Mouse (Mus musculus) gastrocnemius, adult 18-20 months (tissue): ENCODE results near the gene Slc12a8. TPM values are rescaled to one million over a fixed set of nuclear protein-coding genes. Genes with fewer than 3 reads are reported as not detected.
"Not testable (repeated sequence)": the region's sequence is repeated elsewhere in the genome, so short reads cannot be mapped to it uniquely, and the experiment has no call there.

Experiments used
- DNase-seq: peaks from one replicate; pipeline ENCODE4 v3.0.0; 2021; ENCODE audit warnings: low spot score
- long read RNA-seq, 2 experiments: library from polyadenylated mRNA; stranded (forward); transcript quantifications; one replicate each; pipeline ENCODE4 v2.0.0; 2021
- total RNA-seq, 2 experiments: library from RNA; stranded (reverse); gene quantifications; 2 replicates each; pipeline ENCODE4 v1.2.3; 2021

The Slc12a8 gene
- total RNA-seq: under 1 TPM; 0.09 to 0.17 TPM
- long read RNA-seq, experiment 1: 0 reads
- long read RNA-seq, experiment 2: 0 reads

DNA sequence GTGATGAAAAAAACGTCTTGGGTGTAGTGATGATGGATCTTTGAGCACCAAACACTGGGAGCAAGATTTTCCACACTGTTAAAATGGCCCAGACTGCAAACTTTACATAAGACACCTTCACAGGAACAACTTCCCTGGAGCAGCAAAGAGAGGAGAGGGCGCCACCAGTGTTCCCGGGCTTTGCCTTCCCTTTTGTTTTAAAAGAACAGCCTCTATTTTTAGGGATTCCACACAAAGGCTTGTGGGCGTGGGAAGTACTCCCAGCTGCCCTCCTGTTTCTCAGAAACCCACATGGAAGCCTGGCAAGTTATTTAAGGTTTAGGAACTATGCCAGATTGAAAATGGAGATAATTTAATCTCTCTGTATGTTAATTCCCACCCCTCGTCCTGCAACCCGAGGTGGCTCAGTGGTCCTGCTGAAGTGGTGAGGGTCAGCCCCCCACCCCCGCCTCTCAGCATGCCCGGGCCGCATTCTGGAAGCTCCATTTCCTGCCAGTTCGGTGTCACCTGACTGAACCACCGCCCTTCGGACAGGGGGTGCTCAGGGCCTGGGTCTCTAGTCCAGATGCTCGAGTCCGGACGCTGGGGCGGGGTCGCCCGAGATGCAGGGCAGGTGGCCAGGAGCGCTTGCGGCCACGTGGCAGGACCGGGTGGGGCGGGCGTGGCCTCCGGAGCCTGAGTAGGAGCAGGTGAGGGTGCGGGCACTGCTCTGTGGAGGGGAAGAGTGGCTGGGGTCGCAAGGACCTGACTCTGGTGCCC, at the start of gene Slc12a8:
TSS of gene Slc12a8 (plus strand) at position 522 of the 759 bp plus-strand sequence.
- DNase-seq: no peak

- DNase-seq: no peak
Measured at GRCm38 (mm10) chr16:33467451-33467850, 49.7 kb upstream of the Slc12a8 start.

DNA sequence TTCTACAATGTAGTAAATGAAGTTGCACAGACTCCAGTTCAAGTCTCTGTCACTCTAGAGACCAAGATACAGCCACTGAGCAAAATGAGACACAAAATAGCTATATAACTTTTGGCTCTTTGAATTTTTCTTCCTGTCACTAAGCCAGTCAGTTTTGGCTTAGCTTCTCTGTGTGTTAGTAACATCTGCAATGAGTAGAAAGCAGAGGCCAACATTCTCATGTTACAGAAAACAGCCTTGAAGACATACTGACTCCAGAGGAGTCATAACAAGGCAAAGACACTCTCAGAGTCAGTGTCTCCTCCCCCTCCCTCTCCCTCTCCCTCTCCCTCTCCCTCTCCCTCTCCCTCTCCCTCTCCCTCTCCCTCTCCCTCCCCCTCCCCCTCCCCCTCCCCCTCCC, 47.2 kb upstream of the Slc12a8 start:
- peak; percentile 14 for DNase-seq

GRCm38 (mm10) chr16:33474381-33474780, 42.7 kb upstream of the Slc12a8 start:
- no peak for DNase-seq

DNA sequence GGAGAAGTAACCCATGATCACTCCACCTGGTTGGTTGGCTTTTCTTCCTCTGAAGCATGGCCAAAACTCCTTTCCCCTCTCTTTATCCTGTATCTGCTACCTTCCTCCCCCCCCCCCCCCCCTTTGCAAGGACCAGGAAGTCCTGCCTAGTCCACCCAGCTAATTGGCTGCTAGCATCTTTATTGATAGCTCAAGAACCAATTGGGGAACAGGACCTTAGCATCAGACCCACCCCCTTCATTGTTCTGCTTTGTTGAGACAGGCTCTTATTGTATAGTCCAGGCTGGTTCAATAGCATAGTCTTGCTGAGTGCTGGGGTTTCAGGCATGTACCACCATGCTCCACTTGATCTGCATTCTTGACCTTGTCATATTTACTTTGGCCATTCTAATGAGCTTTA, 37.2 kb upstream of the Slc12a8 start:
- DNase-seq: no peak

- no peak for DNase-seq
Measured at GRCm38 (mm10) chr16:33481148-33481547, 36.0 kb upstream of the Slc12a8 start.

GRCm38 (mm10) chr16:33482309-33482708, 34.8 kb upstream of the Slc12a8 start:
- DNase-seq: no peak

GRCm38 (mm10) chr16:33487709-33488108, 29.4 kb upstream of the Slc12a8 start:
- no peak for DNase-seq

DNA sequence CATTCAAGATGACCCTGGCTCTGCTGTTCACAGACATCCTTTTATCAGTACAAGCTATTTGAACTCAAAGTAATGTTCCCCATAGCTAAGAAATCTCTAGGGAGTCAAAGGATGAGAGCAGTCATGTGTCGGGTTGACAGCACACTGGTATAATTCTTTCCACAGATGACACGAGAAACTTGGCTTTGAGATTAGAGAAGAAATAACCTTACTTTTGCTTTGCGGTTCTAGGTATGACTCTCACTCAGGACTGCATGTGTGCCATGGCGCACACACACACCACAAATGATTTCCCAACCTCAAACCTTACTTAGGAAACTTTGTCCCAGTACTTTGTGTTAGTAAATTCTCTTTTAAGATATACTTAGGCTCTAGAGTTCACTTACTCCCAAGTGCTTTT, 22.8 kb upstream of the Slc12a8 start:
- no peak for DNase-seq

GRCm38 (mm10) chr16:33508082-33508481, 9.0 kb upstream of the Slc12a8 start:
- DNase-seq: no peak

GRCm38 (mm10) chr16:33509231-33509630, 7.9 kb upstream of the Slc12a8 start:
- not testable (repeated sequence) for DNase-seq

- not testable (repeated sequence) for DNase-seq
Measured at GRCm38 (mm10) chr16:33510856-33511255, 6.3 kb upstream of the Slc12a8 start.

- DNase-seq: no peak
Measured at GRCm38 (mm10) chr16:33512555-33512954, 4.6 kb upstream of the Slc12a8 start.

DNA sequence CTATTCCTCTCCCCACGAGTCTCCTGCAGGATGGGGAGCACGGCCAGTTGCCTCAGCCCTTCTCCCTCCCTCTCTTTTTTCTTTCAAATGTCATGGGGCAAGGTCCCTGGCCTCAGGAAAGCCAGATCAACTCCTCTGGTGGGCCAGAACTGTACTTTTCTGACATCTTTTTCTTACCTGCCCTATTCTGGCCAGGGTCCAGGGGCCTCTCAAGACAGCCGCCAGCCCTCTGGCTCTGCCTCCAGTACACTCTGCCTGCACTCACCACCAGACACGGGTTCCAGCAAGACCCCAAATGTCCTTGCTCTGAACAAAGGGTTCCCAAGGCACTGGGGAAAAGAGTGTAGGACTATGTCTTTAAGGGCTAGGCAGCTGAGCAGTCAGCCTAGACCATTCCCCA, 499 bp downstream of the Slc12a8 start:
- no peak for DNase-seq

DNA sequence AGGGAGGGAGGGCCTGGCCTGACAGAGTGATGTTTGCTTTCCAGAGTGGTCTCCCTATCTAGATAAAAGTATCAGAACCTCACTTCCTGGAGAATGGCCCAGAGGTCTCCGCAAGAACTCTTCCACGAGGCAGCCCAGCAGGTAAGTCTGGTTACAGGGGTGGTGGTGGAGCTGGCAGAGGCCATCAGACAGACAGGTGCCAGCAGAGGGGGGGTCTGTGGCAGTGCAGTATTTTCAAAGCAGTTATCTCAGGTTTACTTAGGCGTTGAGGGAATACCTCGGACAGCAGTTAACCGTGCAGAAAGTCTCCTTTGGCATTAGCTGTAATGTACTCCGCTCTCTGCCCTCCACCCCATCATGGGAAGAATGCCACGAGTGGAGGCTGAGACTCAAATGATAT, 1.1 kb downstream of the Slc12a8 start:
- DNase-seq: no peak

GRCm38 (mm10) chr16:33519916-33520568, 2.9 kb downstream of the Slc12a8 start:
- no peak for DNase-seq

DNA sequence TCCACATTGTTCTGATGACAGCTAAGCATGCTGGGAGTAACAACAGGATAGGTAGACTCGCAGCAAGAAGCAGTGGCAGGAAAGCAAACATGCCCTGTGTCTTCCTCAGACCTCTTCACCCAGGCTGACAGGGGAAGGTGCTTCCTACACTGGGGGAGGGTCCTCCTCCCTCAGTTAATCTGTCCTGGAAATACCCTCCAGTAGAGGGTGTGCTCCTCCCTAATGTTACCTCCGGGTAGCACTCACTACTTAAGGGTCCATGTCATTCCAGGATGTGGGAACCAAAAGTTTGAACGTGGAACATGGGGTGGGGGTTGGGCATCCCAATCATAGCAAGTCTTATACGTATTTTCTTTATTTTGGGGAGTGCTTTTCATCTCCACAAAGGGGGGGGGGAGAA, 5.4 kb downstream of the Slc12a8 start:
- no peak for DNase-seq

DNA sequence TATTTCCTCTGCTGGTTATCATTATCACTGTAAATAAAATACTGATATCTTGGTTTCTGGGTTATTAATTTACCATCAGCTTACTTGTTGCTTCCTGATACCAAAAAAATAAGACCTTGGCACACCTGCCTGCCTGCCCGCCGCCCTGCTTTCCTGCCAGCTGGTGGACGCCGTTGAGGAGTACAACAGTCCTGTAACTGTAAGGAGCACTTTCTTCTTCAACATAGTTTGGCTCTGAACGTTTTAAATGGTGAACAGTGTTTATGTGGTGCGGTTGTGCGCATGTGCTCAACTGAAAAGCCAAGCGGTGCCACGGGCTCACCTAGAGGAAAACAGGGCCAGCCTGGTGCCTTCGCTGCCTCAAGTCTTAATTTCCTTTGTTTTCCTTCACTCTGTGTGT, 6.4 kb downstream of the Slc12a8 start:
- no peak for DNase-seq

DNA sequence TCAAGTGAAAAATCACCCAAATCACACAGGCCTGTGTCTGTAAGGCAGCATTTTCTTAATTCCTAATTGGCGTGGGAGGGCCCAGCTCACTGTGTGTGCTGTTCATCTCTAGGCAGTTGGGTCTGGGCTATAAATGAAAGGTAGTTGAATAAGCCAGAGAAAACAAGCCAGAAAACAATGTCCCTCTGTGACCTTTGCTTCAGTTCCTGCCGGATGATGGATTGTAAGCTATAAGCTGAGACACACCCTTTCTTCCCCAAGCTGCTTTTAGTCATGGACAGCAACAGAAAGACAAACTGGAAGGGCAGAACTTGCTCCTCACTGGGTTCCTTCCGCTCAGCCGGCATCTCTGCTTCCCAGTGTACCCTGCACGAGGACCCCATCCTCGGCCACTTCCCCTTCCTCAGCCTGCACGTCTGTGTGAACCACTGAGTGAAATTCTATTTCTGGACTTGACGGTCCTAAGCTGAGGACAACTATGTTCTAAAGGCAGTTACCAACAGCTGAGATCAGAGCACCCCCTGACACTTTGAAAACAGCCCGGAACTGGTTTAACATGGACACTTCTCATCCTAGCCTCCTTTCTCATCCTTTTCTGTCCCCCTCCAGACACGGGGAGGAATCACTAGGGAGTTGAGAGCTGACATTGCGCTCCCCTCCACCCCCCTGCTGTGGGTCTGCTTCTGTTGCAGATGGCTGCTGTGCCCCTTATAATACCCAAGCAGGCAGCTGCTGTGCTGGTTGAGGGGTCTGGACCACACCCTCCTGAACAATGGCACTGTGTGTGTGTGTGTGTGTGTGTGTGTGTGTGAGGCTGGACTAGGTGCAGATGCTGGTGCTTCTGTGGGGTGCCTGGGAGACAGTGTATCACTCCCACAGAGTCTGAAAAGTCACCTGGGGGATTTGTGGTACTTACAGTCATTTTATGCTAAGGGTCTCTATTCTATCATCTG, 12.7 kb downstream of the Slc12a8 start:
- DNase-seq: no peak

DNA sequence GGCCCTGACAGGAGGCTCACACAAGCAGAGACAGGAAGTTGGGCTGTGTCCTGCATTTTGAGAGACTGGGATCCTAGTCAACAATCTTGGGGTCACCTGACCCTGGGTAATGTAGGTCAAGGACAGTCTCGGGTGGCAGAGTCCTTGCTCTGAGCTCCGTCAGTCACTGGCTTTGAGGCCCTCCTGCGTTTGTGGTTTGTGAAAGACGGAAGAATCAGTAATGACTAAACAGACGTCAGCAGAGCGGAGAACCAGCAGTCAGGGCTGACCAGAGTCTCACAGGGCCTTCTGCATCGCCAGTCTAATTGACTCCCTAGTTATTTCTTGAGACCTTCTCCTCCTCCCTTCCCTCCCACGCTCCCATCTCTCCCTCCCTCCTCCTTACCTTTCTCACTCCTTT, 14.1 kb downstream of the Slc12a8 start:
- no peak for DNase-seq

DNA sequence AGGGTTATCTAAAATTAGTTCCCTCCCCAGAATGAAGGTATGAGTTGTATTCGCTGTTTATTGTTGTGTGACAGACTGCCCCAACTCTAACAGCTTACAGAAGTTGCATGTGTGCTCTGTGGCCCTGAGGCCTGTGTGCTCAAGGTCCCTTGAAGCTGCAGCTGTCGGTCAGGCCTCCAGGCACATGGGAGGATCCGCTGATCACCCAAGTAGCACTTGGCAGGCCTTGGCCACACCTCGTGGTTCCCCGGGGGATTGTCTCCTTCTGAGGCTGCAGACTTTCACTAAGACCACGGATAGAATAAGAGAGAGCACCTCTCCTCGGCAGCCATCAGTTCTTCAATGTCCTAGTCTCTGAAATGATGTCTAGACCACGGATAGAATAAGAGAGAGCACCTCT, 19.3 kb downstream of the Slc12a8 start:
- DNase-seq: no peak
